Mouse (Mus musculus): ENCODE data around the gene P4ha2.

P4ha2 gene

DNA sequence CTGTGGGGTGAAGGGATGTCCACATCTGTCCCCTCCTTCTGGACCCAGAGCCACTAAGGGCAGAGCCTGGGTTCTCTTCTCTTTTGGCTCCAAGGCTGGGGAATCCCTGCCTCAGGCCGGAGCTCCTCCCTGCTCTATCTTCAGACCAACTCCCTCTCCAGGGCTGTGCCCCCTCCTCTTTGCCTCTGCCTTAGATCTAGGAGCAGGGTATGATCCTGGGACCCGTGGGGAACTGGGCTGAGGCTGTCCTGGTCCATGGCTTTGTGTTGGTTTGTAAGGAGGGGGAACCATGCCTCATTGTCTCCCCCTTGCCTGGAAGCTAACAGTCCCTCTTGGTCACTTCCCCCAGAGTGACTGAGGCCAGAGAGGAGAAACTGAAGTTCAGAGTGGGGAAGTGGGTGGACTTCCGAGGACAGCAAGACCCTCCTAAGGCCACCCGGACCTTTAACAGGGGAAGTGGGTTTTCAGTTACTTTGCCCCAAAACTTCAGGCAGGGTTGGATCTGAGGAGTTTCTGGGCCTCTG lies 31.8 kb upstream of the P4ha2 start:
- in situ Hi-C loops (cut with MboI, MseI), result no loop called here

DNA sequence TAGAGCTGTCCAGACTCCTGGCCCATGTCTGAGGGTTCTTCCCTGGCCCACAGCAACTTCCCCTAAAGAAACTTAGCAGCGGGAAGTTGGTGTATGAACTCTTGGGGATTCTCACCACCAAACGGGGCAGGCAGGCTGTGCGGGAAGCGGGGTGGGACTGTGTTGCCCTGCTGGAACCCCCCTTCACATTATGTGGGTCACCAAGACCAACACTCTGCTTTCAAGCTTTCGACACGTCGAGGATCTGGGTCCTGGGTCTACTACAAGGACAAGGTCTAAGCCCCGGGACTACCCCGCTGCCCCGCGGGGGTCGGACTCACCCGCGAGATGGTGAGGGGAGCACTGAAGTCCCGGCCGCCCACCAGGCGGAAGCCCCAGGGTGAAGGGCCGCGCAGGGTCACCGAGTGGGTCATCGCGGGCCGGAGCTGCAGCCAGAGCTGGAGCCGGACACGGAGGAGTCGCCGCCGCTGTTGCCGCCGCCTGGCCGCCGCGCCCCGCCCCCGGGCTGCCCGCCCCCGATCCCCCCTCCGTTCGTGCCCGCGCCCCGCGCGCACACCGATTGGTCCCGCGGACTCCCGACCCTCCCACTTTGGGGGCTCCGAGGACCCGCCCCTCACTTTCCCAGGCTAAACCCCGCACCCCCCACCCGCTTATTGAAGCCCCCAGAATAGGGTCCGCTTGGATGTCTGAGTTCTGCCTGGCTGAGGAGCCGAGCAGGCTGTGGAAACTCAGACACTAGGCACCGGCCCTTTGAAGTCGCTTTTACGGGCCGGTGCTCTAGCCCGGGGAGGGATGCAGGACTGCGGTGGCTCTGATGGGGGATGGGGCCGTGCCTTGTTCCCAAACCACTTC lies 31.1 kb upstream of the P4ha2 start, which contains the start of gene Pdlim4:
Pdlim4 (minus strand) TSS at position 495 of the 852 bp plus-strand sequence.
- in situ Hi-C loops (cut with MboI, MseI), result no loop called here

DNA sequence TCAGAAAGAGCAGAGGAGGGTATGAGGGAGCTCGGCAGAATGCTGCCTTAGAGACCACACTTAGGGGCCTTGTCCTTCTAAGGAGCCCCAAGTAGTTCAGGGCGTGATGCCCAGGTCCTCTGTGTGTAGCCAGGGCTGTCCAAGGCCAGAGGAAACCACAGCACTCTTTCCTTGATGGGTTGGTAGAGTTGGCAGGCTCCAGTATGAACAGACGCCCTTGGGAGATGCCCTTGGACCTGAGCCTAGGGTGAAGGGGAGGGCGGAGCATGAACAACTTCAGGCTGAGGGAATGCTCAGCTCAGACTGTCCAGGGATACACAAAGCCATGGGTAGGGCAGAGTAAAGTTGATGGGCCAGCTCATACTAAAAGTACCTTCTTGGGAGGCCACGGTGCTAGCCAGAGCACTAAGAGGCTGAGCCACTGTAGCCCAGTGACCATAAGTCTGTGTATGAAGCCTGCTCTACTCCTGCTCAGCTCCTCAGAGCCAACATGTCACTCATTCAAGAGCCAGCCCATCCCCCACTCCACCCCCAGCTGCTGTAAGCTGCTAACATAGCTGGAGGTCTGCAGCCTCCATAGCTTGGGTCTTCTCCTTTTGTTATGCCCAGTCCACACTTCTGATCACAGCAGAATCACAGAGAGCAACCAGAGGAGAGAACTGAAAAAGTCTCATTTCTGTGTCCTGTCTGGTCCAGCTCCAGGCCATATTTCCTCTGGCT lies 28.0 kb upstream of the P4ha2 start:
- in situ Hi-C loops (cut with MboI, MseI), result no loop called here

DNA sequence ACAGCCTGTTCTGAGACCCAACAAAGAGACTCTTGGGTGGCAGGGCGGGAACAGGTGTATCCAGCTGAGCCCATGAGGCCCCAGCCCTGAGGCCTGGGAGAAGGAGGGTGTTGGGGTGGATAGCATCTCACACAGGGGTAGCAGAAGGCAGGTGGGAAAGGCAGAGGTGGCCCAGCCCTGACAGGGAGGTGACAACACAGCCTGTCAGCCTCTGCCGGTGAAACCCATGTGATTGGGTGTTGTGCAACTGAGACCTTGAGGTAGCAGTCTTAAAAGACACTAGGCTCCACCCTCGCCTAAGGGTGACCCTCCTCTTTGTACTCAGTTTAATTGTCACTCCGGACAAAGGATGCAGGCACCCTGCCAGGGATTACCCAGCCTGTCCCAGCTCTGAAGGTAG lies 26.6 kb upstream of the P4ha2 start:
- in situ Hi-C loops (cut with MboI, MseI), result no loop called here

DNA sequence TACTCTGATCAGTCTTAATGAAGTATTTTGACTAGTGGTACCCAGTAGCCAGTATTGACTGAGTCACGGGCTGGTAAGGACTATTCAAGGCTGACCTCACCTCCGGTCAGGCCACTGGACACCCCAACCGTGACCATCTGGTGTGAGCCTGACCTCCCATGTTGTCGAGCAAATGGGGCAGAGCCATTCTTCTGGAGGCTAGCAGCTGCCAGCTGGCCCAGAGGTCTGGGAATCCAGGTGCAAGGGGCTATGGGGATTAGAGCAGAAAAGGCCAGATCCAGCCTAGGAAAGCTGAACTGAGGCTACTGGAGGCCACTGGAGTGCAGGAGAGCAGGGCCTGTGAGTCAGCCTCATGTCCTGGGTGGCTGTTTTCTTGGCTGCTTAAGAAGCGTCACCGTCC lies 24.5 kb upstream of the P4ha2 start:
- in situ Hi-C loops (cut with MboI, MseI), result no loop called here

DNA sequence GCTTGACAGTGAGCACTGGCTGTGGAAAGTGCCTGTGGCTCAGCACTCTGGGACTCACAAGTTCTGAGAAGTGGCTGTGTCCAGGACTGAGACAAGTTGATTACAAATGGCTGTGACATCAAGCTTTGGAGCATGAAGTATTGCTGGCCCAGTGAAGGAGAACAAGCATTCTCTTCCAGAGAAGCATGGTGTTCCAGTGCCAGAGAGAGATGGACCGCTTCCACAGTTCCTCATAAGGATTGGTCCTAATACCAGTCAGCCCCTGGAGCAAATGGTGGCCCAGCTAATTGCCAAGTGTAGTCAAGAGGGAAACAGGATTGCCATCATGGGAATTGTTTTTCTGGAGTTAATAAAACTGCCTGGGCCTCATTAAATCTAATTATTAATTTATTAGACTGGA lies 23.8 kb upstream of the P4ha2 start:
- in situ Hi-C loops (cut with MboI, MseI), result no loop called here

DNA sequence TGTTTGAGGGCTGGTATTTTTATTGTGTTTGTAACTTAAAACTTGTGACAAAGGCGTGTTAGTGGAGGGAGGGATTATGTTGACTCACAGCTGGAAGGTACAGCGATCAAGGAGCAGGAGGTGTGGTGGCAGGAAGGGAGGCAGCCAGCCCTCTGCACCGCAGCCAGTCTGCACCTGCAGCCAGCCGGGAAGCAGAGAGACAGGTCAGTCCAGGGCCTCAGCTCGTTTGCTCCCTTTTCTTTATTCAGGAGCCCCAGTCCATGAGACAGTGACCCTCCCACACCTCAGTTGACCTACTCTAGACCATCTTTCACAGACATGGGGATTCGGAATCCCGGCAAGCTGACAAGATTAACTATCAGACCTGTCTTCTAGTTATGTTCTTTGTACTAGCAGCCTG lies 19.5 kb upstream of the P4ha2 start:
- in situ Hi-C loops (cut with MboI, MseI), result no loop called here

DNA sequence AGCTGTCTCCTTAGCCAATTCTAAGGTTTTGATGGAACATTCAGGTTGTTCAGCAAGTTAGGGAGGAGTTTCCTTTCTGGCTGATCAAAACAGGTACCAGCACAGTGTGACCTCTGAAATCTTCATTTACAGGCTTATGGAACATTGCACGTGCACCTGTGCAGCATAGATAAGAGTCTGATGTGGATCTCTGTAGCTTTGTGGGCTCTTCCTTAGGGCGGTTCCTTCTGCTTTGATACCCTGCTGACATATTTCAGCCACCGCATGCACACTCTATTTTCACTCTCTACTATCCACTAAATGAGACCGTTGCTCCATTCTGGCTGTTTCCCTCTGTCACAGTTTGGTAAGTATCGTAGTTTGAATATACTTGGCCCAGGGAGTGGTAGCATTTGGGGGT lies 17.2 kb upstream of the P4ha2 start:
- in situ Hi-C loops (cut with MboI, MseI), result no loop called here

DNA sequence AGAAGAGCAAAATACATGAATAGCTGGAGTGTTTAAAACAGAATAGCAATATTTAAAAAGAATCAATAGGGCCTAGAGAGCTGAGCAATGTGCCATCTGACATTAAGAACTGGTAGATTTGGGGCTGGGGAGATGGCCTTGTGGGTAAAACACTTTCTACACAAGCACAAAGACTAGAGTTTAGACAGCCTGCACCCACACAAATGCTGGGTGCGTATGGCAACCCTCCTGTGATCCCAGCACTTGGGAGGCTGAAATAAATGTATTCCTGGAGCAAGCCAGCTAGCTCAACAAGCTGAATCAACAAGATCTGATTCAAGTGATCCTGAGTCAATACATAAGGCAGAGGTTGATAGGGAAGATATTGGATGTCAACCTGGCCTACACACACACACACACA lies 14.9 kb upstream of the P4ha2 start:
- in situ Hi-C loops (cut with MboI, MseI), result no loop called here

DNA sequence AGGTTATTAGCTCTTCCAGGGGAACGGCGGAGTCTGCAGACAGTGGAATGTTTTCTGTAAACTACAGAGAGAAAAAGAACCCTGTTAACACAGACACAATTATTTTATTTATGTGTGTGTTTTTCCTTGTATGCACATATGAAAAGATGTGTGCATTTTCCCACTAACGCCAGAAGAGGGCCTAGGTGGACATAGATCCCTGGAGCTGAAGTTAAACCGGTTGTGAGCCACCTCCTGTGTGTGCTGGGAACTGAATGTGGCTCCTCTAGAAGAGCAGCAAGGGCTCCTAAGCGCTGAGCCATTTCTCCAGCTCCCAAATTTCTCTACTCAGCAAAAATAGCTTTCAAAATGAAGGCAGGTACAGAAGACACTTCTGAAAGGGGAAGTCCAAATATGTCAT lies 14.1 kb upstream of the P4ha2 start:
- in situ Hi-C loops (cut with MboI, MseI), result no loop called here

DNA sequence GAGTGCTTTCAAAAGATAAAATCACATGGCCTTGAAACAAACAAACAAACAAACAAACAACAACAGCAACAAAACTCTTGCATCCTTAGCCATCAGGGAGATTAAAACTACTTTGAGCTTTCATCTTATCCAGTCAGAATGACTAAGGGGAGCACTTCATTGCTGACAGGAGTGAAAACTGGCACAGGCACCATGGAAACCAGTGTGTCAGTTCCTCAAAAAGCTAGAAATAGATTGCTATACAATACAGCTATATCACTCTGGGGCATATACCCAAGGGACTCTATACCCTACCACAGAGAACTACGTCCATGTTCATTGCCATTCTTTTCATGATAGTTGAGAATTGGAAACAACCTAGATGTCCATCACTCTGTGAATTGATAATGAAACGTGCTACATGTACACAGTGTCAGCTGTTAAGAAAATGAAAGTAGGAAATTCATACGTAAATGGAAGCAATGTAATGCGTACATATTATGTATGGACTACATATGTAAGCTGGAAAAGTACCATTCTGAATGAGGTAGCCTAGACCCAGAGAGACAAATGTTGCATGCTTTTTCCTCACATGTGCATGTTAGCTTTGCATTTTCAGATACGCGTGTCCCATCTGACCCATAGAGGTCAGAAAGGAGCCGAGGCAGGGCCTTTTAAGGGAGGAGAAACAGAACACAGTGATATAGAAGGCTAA lies 11.5 kb upstream of the P4ha2 start:
- in situ Hi-C loops (cut with MboI, MseI), result no loop called here

DNA sequence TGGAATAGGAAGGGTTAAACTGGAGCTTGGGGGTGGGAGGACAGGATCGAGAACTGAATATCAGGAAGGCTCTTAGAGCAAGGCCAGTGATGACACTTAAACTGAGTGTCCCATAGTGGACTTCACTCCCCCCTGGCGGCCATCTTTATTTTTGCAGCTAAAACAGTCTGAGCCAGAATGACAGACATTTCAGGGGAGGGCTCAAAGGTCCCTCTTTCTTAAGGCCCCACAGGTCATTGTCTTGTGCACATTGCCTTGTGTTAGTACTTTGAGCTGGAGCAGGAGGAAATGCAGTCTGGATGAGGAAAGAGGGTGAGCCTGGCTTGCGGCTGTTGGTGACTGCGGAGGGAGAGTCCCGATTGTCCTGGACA lies 11.0 kb upstream of the P4ha2 start:
- in situ Hi-C loops (cut with MboI, MseI), result no loop called here

DNA sequence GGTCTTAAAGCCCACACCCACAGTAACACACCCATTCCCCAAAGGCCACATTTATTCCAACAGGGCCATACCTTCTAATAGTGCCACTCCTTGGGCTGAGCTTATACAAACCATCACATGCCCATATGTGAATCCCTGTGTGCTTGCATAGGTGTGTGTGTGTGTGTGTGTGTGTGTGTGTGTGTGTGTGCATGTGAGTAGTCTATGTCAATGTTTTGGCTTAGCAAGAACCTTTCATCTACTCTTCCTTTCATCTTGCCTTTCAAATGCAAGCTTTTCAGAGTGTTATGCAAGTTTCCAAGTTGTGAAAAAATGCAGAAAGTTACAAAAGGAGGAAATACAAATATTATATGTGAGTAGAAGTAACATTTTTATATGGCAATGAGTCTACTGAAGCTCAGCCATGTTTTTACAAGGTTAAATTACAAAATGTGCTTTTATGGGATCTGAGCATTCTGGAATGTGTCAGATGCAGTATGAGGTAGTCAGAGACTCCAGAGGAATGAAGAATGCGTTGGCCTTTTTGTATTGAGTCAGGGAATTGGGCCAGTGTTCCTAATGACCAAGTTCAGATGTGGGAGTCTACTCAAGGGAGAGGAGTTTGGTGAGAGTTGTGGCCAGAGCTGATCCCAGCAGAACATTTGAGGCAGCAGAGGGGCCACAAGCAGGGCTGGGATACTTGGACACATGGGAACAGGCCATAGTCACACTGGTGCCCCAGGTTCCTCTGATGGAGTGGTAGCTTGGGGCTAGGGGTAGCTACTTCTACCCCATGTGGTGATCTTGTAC lies 9.6 kb upstream of the P4ha2 start:
- in situ Hi-C loops (cut with MboI, MseI), result loop anchor here in 1 of 2 experiments (10.0 kb wide), 1 partner anchor 745 kb away; no protein-coding TSS in a partner anchor

DNA sequence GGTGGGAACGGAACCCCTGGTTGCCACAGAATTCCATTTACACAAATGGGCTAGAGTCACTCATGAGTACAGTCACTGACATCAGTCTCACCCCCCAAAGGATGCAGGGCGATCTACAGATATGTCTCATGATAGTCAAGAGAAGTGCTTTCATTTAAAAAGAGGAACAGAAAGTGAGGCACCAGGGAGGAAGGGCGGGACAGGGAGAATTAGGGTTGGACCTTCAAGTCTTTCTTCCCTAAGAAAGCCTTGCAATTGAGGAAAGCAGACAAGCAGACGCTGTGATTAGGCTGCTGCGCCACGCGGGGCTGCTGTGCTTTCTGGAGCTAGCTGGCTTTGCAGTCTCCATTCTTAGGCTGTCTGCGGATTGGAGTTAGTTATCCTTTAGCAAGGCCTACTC lies 8.2 kb upstream of the P4ha2 start:
- in situ Hi-C loops (cut with MboI, MseI), result loop anchor here in 1 of 2 experiments (10.0 kb wide), 1 partner anchor 743 kb away; no protein-coding TSS in a partner anchor

DNA sequence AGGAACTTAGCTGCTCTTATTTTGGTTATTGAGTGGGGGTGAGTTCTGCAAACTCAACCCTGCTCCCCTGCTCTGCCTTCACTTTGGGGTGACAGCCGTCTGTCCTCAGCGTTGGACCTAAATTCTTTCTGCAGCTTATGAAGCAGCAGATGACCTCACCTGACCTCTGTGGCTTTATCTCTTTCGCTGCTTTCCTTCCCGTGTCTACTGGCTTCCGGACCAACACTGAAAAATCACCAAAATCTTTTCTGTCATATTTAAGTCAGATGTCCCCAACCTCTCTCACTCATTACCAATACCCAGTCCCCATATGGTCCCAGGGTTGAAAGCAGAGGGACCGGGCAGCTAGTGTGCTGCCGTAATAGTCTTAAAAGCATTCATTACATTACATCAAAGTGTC lies 7.7 kb upstream of the P4ha2 start:
- in situ Hi-C loops (cut with MboI, MseI), result loop anchor here in 1 of 2 experiments (10.0 kb wide), 1 partner anchor 743 kb away; no protein-coding TSS in a partner anchor

DNA sequence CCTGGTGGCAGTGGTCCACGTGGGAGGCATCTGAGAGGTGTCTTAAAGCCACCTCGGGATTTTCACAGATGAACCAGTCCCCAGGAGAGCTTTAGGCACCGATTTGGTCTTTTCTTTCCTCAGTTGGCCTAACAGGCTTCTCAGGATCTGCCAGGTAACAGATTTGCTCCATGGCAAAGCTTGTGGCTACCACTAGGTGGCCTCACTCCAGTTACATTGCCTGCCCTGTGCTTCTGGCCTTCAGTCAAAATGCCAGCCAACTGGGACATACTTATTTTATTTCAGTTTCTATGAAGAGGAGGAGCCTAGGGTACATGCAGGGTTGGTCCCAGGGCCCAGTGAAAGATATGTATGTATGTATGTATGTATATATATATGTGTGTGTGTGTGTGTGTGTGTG lies 6.9 kb upstream of the P4ha2 start:
- in situ Hi-C loops (cut with MboI, MseI), result loop anchor here in 1 of 2 experiments (10.0 kb wide), 1 partner anchor 742 kb away; no protein-coding TSS in a partner anchor

DNA sequence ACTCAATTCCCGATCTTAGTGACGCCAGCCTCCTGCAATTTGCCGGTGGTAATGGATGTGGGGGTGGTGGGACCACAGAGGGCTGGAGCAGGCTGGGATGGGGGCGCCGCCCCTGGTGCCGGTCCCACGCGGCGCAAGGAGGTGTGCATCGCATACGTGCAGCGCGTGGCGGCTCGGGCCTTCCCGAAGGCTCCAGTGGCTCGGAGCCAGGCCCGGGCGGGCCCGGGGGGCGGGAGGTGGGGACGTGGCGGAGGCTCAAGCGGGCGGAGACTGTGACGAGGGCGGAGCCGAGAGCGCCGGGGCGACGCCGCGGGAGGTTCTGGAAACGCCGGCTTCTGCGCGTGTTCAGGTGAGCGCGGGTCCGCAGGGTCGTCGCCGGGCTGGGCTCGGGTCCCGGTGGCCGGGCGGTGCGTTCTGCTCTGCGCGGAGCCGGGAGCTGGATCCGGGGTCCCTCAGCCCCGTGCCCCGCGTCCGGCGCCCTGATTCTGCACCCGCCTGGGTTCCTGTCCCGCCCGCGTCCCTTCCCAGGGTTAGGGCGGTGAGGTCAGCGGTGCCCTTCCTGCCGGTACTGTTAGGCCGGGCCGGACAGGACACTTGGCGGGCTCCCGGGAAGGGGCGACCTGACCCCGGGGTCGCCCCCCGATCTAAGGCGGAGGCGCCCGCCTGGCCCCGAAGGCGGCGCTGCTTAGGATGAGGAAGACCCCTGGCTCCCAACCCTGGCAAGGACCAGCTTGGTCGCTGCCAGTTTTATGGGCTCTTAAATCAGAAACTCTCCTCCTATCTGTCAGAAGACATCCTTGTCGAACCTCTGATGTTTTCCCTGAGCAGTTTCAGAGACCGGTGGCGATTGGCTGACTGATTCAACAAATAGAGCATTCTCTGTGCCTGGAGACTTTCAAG lies 1.0 kb downstream of the P4ha2 start:
- in situ Hi-C loops (cut with MboI, MseI), result loop anchor here (5.0 to 10.0 kb wide), 2 partner anchors 151 to 546 kb away; no protein-coding TSS in a partner anchor

DNA sequence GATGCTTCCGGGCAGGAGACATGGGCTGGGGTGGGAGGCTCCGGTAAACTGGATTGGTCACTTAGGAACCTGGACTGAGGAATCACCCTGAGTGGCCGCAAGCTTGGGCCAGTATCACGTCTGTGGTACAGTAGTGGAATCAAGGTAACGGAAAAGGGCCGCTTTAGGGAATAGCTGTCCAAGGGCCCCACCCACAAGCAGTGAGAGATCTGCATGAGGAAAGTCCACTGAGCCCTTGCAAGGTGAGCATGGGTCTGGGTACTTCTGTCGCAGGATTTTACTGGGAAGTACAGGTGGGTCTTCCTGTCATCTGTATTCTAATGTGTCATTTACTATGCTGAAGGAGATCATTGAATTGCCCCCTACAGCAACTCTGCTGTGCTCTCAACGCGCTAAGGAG lies 1.8 kb downstream of the P4ha2 start:
- in situ Hi-C loops (cut with MboI, MseI), result loop anchor here (5.0 to 10.0 kb wide), 2 partner anchors 151 to 547 kb away; no protein-coding TSS in a partner anchor

DNA sequence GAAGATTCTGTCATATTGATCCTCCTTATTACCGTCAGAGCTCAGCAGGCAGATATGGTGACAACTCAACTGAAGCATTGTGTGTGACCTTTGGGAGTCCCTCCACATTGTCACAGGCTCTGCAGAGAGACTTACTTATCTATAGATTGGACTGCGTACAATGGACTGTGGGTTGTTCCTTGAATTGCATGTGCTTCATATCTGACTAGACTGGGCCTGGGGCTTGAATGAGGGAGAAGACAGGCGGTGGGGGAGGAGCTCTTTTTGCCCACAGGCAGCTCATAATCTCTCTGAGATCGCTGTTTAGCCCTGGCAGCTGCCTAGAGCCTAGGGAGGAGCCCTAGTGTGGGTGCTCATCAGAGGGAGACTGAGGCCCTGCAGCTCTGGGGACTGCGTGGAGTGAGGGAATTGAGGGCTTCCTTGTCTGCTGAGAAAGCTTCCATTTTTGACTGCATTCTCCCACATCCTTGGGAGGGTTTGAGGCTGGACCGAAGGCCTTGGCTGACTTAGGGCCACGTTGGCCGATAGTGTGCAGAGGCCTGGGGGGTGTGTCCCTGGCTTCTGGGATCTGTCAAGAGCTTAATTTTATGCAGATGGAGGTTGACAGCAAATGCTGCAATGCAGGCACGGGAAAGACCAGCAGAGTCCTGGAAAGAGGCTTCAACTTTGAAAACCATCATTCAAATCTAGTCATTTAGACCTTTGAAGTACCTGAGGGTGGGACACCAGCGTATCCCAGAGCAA lies 3.0 kb downstream of the P4ha2 start:
- in situ Hi-C loops (cut with MboI, MseI), result loop anchor here (5.0 to 10.0 kb wide), 2 partner anchors 149 to 548 kb away; no protein-coding TSS in a partner anchor

Measured in T-helper 17 cell (primary cell).